Mouse (Mus musculus): Measurements from ENCODE around the gene Olfr272.

The Olfr272 gene

DNA sequence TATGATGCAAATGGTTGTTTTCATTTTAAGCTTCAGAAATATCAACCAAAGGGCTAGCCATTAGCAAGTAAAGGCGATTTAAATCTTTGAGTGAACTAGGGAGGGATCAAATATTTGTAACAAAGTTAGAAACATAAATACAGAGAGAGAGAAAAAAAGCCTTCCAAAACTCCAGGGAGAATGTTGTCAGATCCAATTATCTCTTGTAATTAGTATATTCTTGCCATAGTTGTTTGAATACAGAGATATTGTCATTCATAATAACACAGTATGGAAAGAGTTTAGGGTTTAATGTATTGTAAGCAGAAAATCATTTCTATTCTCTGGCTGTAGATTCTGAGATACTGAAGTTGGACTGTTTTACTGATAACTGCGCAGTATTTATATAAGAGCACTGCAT is at the start of gene Olfr272:
Gene Olfr272 (minus strand): TSS at position 101 of the 400 bp plus-strand sequence.
- no peak for DNase-seq (ENCODE audit: low spot score)

DNA sequence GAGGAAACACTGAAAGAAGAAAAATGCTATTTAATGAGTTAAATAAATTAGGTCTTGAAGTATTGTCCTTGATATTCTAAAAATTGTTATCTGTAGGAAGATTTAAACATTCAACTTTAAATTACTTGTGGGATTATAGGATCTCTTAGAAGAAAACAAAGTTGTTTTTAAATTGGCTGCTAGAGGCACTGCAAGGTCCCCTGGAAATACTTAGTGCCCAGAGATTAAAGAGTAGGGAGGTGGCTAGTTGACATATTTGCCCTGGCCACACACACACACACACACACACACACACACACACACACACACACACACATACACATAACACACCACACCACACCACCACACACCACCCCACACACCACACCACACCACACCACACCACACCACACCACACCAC is 45.3 kb upstream of the Olfr272 start, which contains the start of gene Olfr270:
Gene Olfr270 (plus strand): TSS at position 301 of the 400 bp plus-strand sequence.
- DNase-seq (ENCODE audit: low spot score) = no peak

DNA sequence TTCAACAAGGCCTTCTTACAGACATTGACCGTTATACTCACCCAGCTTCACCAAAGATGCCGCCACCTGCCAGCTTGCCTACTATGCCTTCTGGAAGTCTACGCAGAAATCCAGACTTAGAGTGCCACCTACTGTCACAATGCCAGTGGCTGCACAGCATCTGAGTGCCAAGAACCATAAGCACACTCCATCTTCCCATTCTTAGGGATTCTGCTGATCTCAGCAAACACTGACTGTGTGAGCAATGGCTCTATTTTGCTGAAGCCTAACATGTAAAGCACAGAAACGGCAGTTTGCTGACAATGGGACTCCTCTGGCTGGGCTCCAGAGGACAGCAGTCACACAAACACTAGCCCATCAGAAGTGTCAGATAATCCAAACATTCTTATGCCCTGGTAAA is 39.7 kb upstream of the Olfr272 start:
- peak; percentile 64 for DNase-seq (ENCODE audit: low spot score)

DNA sequence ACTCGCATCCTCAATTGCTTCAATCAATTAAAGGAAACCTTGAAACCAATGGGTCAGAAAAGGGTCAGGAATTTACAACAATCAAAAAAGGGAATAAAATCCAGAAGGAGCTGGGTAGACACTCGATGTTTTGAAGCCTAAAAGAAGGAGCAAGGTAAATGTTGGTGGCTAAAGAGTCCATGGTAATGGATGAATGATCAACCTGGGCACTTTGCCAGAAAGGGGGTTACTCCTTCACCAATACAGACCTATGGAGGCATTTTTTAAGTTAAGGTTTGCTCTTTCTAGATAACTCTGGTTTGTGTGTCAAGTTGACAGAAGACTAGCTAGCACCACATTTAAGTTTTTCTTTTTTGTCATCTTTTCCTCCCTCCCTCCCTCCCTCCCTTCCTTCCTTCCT is 30.0 kb upstream of the Olfr272 start:
- DNase-seq (ENCODE audit: low spot score) = no peak

DNA sequence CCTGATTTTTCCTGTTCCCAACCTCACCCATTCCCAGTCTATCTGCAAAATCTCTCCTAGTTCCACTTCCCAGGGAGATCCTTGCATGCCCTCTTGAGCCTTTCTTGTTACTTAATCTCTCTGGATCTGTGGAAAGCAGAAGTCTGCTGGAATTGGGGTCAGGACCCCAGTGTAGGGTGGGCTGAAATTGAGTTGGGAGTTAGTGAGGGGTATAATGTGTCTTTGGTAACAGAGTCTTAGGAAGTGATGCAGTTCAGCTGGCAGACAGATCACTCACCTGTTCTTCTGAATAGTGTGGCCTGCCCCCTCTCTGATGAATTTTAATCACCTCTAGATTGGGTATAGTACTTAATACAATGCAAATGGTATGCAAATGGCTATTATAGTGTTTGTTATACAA is 27.7 kb upstream of the Olfr272 start:
- DNase-seq (ENCODE audit: low spot score) = no peak

DNA sequence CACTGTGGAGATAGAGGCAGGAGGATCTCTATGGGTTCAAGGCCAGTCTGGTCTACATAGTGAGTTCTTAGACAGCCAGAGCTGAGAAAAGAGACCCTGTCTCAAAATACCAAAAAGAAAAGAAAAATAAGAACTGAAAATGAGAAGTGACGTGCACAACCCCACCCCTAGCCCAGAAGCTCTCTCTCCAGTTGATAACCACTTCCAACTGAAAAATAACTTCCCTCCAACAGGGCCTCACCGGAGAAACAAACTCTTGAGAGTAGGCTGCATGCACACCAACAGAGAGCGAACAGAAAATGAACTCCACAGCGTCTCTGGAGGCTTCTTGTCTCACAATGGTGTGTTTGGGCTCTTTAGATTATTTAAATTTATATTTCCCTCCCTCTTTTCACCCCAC is 11.5 kb upstream of the Olfr272 start:
- no peak for DNase-seq (ENCODE audit: low spot score)

DNA sequence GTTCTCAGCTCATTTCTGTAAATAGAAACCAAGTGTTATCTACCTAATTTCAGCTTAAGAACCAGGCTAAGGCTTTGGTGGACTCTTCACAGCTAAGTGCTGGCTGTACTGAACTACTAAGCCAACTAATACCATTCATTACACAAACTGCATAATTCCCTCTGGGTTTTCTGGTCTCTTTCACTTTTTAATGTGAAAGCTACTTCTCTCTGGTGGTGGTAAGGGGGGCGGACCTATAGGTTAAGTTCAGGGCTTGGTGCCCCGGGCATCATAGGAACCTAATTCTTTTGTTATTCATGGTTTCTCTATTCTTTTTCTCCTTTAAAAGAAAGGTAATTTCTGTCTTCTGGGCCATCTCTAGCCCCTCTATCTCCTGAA is 1.7 kb downstream of the Olfr272 start:
- no peak for DNase-seq (ENCODE audit: low spot score)

DNA sequence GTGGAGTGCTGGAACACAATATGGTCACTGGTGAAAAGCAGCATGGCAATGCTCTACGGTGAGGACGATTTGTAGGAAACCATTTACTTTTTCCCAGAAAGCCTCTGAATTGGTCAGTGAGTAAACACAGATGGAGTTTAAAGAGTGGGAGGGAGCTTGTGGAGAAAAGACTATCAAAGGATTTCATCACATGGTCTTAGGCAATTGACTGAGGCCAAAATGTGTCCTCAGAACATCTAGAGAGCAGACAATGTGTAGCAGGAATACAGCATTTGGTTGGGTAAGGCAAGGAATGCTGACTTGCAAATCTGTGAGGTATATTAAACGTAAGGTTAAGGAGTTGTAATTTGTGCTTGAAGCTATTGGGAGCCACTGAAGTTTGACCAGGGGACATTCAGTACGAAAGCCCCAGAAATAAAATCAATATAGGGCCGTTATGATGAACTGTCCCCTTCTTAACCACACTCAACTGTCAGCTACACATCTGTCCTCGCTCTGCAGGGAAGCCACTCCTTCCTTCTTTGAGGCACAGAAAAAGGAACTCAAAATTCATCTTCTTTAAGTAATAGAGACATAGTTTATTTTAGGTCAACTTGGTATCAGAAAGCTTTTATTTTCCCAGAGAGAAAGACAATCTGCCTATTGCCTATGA is 2.2 kb downstream of the Olfr272 start:
- no peak for DNase-seq (ENCODE audit: low spot score)

DNA sequence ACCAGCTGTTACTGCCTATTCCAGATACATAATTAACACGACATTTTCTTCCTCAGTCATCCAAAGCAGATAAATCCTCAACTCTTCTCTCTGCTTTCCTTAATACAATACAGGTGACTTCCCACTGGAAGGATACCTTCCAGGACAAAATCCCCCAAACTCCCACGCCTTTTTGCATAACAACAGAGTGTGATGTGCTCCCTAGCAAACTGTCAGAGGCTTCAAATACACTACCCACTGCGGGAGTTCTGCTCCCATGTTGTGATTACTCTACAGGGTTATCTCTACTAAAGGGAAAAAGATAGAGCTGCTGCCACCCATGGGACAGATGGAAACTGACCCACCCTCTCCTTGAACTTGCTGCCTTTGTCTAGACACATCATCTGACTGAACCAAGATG is 6.6 kb downstream of the Olfr272 start:
- DNase-seq (ENCODE audit: low spot score) = no peak

DNA sequence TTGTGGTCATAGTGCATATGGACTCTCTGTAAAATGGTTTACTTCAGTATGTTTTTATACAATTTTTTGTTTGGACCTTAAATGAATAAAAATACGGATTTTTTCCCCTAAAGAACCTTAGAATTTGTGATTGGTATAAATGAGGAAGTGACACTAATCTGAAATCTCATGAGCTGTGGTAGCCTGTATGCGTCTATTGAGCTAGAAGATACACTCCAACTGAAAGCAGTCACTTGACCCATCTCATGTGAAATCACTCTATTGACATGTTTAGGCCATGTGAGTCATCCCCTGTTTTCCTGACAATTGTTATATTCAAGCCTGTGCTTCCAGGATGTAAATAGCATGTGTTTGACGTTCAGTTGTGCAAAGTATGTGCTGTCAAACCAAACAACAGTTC is 9.4 kb downstream of the Olfr272 start:
- no peak for DNase-seq (ENCODE audit: low spot score)

DNA sequence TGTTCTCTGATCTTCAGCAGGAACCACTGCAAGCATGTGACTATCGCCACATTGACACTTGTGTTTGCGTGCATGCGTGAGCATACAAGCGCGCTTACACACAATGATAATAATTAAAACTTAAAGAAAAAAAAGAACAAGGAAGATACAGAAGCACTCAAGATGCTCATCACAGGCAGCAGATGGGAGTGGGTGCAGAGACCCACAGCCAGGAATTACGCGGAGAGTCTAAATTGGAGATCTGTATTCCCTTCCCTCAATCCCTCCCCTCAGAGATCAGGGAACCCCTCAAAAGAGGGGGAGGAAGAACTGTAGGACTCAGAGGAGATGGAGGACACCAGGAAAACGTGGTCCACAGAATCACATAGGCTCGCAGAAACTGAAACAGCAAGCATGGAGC is 54.8 kb downstream of the Olfr272 start:
- no peak for DNase-seq (ENCODE audit: low spot score)

Measured in retina, embryonic 14.5 days (tissue).